Mouse (Mus musculus): ENCODE data around the gene Ywhag.

The Ywhag gene

DNA sequence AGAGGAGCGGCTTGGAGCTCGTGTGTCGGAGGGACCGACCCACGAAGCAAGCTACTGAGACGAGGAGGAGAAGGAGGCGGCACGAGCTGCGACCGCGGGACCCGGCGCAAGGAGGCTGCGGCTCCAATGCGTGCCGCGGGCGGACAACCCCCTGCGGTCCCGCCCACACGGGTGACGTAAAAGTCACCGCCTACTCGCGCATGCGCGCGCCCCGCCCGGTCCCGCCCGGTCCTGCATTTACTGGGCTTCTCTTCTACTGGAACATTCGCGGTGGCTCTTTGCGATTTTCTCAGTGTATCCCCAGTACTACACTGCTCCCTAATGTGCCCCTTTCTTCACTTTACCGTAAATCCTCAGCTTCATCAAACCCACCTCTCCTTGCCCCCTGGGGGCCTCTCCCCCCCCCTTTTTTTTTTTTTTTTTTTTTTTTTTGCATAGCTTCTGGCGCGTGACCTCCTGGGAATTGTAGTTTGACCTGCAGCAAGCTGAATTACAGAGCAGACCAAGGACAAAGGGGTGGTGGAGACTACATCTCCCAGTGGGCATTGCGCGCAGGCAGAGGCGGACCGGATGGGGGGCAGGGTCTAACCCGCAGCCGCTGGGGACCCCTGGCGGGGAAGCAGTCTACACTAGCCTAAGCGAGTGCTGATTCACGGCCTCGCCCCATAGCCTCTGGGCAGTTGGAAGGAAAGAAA lies at the start of gene Ywhag:
Ywhag (minus strand) TSS at position 136 of the 695 bp plus-strand sequence.
- peak; percentile 98 for DNase-seq

DNA sequence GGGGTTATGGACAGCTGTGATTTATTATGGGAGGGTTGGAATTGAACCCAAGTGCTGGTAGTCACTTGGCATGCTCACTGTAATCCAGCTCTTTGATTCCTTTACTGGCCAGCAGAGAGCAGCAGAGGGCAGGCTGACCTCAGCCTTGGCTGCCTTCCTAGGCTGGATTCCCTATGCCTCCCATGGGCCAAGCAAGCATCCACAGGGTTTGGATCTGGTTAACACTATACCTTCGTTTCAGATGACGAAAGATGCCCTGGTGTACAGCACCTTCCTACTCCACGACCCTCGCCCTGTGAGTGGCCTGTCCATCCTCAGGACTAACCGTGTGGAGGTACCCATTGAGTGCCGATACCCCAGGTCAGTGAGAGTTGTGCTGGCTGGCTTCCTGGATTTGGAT lies 48.0 kb upstream of the Ywhag start:
- peak; percentile 65 for DNase-seq

DNA sequence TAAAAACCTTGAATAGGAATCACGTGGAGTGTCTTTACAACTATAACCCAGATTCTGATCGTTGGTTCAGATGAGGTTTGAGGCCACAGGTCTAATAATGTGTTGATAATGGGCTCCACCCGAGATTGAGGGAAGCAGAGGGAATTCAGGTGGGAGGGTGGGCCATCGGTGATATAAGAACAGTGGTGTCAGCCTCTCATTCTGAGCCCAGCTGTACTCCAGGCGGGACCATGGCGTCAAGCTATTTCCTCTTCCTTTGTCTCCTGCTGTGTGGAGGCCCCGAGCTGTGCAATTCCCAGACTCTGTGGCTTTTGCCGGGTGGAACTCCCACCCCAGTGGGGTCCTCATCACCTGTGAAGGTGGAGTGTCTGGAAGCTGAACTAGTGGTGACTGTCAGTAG lies 45.5 kb upstream of the Ywhag start, which contains the start of gene Zp3:
Zp3 (plus strand) TSS at position 196 of the 400 bp plus-strand sequence.
- DNase-seq = no peak

DNA sequence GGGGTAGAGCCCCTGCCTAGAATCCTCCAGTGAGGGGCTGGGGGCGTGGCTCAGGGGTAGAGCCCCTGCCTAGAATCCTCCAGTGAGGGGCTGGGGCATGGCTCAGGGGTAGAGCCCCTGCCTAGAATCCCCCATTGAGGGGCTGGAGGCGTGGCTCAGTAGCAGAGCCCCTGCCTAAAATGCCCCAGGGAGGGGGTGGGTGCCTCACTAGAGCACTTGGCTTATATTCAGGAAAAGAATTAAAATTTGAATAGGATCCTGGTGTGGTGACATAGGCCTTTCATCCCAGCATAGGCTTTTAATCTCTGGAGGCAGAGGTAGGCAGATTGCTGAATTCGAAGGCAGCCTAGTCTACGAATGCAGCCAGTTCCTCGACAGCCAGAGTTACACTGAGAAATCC lies 45.0 kb upstream of the Ywhag start:
- DNase-seq = no peak

- DNase-seq = no peak
These were observed 41.7 kb upstream of the Ywhag start for GRCm38 (mm10) chr5:135975893-135976668.

DNA sequence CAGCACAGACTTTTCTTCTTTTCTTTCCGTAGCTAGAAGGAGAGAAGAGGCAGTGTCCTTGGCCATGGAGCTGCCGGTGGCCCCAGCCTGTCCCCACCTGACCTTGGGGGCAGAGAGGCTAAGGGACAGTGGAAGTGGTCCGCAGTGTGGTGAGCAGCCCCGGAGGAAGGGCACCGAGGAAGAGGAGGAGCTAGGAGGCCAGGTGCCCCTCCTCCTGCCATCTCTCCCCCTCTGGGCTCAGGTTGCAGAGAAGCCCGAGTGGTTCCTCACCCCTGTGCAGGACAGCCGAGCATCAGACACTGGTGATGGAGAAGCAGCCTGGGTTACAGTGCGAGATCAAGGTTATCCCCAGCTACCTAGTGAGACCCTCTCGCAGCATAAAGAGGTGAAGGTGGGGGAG lies 39.9 kb upstream of the Ywhag start, which contains the start of gene Ssc4d:
Ssc4d (minus strand) TSS at position 167 of the 400 bp plus-strand sequence.
- no peak for DNase-seq

- no peak for DNase-seq
These were observed 37.5 kb upstream of the Ywhag start for GRCm38 (mm10) chr5:135971876-135972275.

GRCm38 (mm10) chr5:135970247-135970646 lies 35.8 kb upstream of the Ywhag start:
- DNase-seq = no peak

- no peak for DNase-seq
These were observed 34.4 kb upstream of the Ywhag start for GRCm38 (mm10) chr5:135968781-135969180.

DNA sequence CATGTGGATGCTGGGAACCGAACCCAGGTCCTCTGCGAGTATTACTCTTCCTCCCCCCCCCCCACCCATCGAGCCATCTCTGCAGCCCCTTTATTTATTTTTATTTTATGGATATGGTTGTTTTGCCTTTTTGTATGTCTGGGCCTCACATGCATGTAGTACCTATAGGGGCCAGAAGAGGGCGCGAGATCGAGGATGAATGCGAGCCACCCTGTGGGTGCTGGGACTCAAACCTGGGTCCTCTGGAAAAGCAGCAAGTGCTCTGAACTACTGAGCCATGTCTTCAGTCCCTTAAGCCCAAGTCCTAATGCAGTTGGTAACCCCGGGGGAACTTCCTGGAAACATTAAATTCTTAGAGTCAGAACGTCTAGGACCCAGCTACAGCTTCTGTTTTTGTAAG lies 32.5 kb upstream of the Ywhag start:
- no peak for DNase-seq

- DNase-seq = peak; percentile 57
These were observed 31.1 kb upstream of the Ywhag start for GRCm38 (mm10) chr5:135965501-135965930.

DNA sequence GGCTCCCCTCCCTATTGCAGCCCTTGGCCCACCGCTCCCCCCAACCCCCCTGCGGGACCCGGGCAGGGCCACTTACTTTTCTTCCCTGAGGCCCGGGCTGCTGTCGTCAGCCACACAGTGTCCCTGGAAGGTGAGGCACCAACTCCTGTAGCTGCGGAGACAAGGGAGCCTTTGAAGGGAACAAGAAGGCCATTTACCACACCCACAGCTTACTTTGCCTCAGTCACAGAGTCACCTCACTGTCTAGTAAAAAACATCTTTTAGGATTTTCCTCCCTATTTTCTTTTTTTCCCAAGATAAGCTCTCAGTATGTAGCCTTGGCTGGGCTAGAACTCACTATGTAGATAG lies 28.8 kb upstream of the Ywhag start:
- DNase-seq = no peak

- peak; percentile 97 for DNase-seq
These were observed 28.3 kb upstream of the Ywhag start for GRCm38 (mm10) chr5:135962492-135963279.

DNA sequence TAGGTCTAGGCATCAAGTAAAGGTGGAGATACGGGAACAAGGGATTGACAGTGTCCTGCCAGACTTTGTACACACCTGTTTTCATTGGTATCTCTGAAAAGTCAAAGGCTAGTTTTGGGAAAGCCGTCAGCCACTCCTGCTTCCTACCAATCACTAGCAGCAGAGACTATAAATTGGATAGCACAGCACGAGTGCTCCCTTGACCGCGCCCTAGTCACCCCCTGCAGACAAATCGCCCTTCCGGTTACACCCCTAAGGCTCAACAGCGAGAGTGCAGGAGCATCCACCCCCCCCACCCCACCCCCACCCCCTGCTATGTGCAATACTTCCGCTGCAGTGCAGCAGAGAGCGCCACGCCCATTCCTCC lies 27.7 kb upstream of the Ywhag start:
- no peak for DNase-seq

GRCm38 (mm10) chr5:135960909-135961635 lies 26.7 kb upstream of the Ywhag start:
- peak; percentile 43 for DNase-seq

- DNase-seq = no peak
These were observed 25.5 kb upstream of the Ywhag start for GRCm38 (mm10) chr5:135959911-135960310.

DNA sequence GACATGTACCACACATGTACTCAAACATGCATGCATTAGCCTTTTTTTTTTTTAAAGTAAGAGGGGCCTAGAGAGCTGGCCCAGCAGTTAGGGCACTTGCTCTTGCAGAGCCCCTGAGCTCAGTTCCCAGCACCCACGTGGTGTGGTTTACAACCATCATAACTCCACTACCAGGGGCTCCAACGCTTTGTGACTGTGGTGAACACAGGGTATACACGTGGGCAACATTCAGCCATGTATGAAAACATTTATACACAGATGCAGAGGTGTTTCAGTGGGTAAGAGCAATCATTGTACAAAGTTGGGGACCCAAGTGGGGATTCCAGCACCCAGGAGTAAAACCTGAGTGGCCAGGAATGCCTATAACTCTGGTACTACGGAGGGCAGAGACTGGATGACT lies 24.0 kb upstream of the Ywhag start:
- no peak for DNase-seq

GRCm38 (mm10) chr5:135957207-135957974 lies 23.0 kb upstream of the Ywhag start:
- DNase-seq = peak; percentile 87

DNA sequence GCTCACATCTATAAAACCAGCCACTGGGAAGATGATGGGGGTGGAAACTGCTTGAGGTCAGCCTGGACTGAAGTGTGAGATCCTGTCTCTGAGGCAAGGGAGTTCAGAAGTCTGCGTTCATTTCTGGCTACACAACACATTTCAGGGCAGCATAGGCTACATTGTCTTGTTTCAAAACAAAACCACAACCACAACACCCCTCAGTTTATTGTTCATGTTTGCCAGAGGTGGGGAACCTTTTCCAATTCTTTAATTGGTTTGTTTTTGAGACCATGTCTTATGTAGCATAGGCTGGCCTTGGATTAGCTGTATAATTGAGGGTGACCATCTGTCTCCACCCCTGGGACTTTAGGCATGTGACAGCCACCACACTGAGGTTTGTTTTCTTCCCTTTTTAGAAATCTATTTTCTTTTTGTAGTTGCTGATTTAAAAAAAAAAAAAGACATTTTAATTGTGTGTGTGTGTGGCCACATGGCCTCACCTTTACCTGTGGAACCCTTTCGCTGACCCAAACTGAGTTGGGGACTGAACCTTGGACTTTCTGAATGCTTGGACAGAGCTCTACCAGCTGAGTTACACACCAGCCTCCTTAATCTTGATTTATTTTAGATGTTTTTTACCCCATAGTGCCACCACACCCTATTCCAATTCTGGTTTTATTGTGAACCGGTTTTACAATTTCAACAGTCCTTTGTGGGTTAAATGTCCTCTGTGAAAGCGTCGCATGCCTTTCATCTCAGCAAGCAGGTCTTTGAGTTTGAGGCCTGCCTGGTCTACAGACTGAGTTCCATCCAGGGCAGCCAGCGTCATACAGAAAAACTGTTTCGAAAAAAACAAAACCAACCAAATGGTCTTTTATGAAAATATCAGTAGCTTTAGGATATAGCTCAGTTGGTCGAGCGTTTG lies 22.1 kb upstream of the Ywhag start:
- DNase-seq = no peak

DNA sequence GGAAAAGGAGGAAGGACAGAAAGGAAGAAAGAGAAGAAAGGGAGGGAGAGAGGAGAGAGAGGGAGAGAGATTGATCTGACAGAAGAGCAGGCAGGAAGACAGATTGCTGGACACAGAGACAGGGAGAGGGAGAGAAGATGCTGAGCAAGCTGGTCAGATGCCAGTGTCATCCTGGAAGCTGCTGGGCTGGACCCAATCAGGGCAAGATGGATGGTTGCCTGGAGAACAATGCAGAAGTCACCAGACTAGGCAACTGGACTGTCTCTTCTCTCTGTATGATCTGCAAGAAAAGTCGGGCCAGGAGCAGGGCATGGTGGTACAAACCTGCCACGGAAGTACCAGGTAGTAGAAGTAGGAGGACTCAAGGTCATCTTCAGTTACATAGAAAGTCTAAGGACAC lies 18.4 kb upstream of the Ywhag start:
- no peak for DNase-seq

- no peak for DNase-seq
These were observed 17.2 kb upstream of the Ywhag start for GRCm38 (mm10) chr5:135951660-135952059.

Data from cerebellum, adult 11 months (tissue).